Mouse (Mus musculus) large intestine, adult 2 months (tissue): Measurements from ENCODE around the gene Gm11549. TPM values are rescaled to one million over a fixed set of nuclear protein-coding genes. Genes with fewer than 3 reads are reported as not detected.
A peak's percentile ranks its signal among the peaks of the same experiment; 100 is the strongest.

ENCODE experiments used
- DNase-seq: peaks from one replicate; pipeline ENCODE4 v3.0.0-alpha.2; 2012; ENCODE audit warnings: low read depth, low spot score
- WGBS: fragments of 180-500 bp; shearing (Covaris S2); methylation state at CpG from one replicate; pipeline ENCODE4 v1.1.7; 2018; 5-methylcytosine and 5-hydroxymethylcytosine counted together
- polyA plus RNA-seq: library from polyadenylated mRNA; depleted of rRNA; stranded (reverse); fragments of >200 nt; gene quantifications from 2 replicates; pipeline ENCODE4 v1.2.3, GENCODE M21; 2012

Gene Gm11549
- polyA plus RNA-seq, 1 experiment = 0.05 TPM

GRCm38 (mm10) chr3:36524466-36524865, 2.9 kb upstream of the Gm11549 start:
- WGBS = 52% methylated on average over 3 of the region's 3 CpGs
- no peak for DNase-seq

GRCm38 (mm10) chr3:36522137-36522536, 524 bp upstream of the Gm11549 start:
- WGBS = 41% methylated on average over 4 of the region's 4 CpGs
- DNase-seq = no peak

- WGBS = 83% methylated on average over 9 of the region's 9 CpGs
These were observed 5.4 kb downstream of the Gm11549 start for GRCm38 (mm10) chr3:36516196-36516595.

GRCm38 (mm10) chr3:36511491-36511890, 10.1 kb downstream of the Gm11549 start:
- DNase-seq = no peak
- 63% methylated on average over 6 of the region's 6 CpGs for WGBS

More at GRCm38 (mm10) chr3:36516196-36516595, 5.4 kb downstream of the Gm11549 start:
- DNase-seq = no peak

- WGBS = 45% methylated on average over 10 of the region's 10 CpGs
- no peak for DNase-seq
These were observed 15.5 kb downstream of the Gm11549 start for GRCm38 (mm10) chr3:36505809-36506735.

- WGBS = 85% methylated on average over 8 of the region's 8 CpGs
- DNase-seq = no peak
These were observed 16.3 kb downstream of the Gm11549 start for GRCm38 (mm10) chr3:36505306-36505705.

GRCm38 (mm10) chr3:36501546-36501945, 20.1 kb downstream of the Gm11549 start:
- WGBS = 76% methylated on average over 7 of the region's 7 CpGs
- DNase-seq = no peak

GRCm38 (mm10) chr3:36500976-36501375, 20.6 kb downstream of the Gm11549 start:
- WGBS = 82% methylated on average over 8 of the region's 8 CpGs

GRCm38 (mm10) chr3:36499418-36499817, 22.2 kb downstream of the Gm11549 start:
- WGBS = 89% methylated on average over 7 of the region's 7 CpGs
- DNase-seq = no peak

More at GRCm38 (mm10) chr3:36500976-36501375, 20.6 kb downstream of the Gm11549 start:
- DNase-seq = no peak

- 90% methylated on average over 6 of the region's 6 CpGs for WGBS
- DNase-seq = no peak
These were observed 23.4 kb downstream of the Gm11549 start for GRCm38 (mm10) chr3:36498224-36498623.

- DNase-seq = no peak
These were observed 24.9 kb downstream of the Gm11549 start for GRCm38 (mm10) chr3:36496746-36497145.

GRCm38 (mm10) chr3:36496273-36496672, 25.3 kb downstream of the Gm11549 start:
- no peak for DNase-seq
- 82% methylated on average over 9 of the region's 9 CpGs for WGBS

More at GRCm38 (mm10) chr3:36496746-36497145, 24.9 kb downstream of the Gm11549 start:
- 13% methylated on average over 14 of the region's 14 CpGs for WGBS

GRCm38 (mm10) chr3:36495436-36495835, 26.2 kb downstream of the Gm11549 start:
- WGBS = 4% methylated on average over 6 of the region's 6 CpGs

GRCm38 (mm10) chr3:36494613-36495012, 27.0 kb downstream of the Gm11549 start:
- 66% methylated on average over 2 of the region's 2 CpGs for WGBS

More at GRCm38 (mm10) chr3:36495436-36495835, 26.2 kb downstream of the Gm11549 start:
- DNase-seq = peak; percentile 57

GRCm38 (mm10) chr3:36493641-36494283, 27.9 kb downstream of the Gm11549 start:
- DNase-seq = no peak
- 46% methylated on average over 6 of the region's 6 CpGs for WGBS

More at GRCm38 (mm10) chr3:36494613-36495012, 27.0 kb downstream of the Gm11549 start:
- no peak for DNase-seq

- WGBS = 82% methylated on average over 9 of the region's 9 CpGs
These were observed 28.8 kb downstream of the Gm11549 start for GRCm38 (mm10) chr3:36492716-36493391.

GRCm38 (mm10) chr3:36491535-36491934, 30.1 kb downstream of the Gm11549 start:
- WGBS = 93% methylated on average over 5 of the region's 5 CpGs

More at GRCm38 (mm10) chr3:36492716-36493391, 28.8 kb downstream of the Gm11549 start:
- DNase-seq = no peak

GRCm38 (mm10) chr3:36489590-36489910, 32.1 kb downstream of the Gm11549 start:
- DNase-seq = no peak
- 93% methylated on average over 1 of the region's 1 CpGs for WGBS

More at GRCm38 (mm10) chr3:36491535-36491934, 30.1 kb downstream of the Gm11549 start:
- no peak for DNase-seq

- WGBS = 73% methylated on average over 6 of the region's 6 CpGs
- DNase-seq = no peak
These were observed 32.6 kb downstream of the Gm11549 start for GRCm38 (mm10) chr3:36488899-36489589.
